Mouse (Mus musculus): ENCODE data around the gene Neu2. TPM values are rescaled to one million over a fixed set of nuclear protein-coding genes. Genes with fewer than 3 reads are reported as not detected.
A peak's percentile ranks its signal among the peaks of the same experiment; 100 is the strongest.

Gene Neu2
- polyA plus RNA-seq, 1 experiment, result 3.7 TPM

DNA sequence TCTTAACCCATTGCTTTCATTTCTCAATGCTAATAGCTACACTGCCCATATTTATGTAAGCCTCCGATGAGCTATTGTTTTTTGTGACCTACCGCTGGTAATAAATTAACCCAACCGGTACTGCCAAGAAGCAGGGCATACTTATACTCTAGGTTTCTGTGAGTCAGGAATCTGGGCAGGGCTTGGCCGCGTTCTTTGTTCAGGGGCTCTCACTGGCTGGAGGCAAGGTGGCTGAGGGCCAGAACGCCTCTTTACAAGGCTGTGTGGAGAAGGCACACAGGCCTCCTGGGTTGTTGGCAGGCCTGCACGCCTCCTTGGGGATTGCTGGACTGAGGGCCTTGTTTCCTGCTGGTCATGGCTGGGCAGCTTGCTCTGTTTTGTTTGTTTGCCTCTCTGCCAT lies 65.1 kb downstream of the Neu2 start:
- no peaks in the 10 kb centered on the region for H3K27me3 ChIP-seq (ENCODE audit: control insufficient read depth, insufficient read depth, low read length)
- WGBS, result 30% methylated on average over 7 of the region's 7 CpGs
- peak; percentile 39 to 50 for DNase-seq
- H3K4me3 ChIP-seq (replicated peaks; ENCODE audit: insufficient read depth, low read depth, low read length), result no peak overlapping the region
- peaks cover 8% of the 10 kb centered on the region for H3K4me1 ChIP-seq (ENCODE audit: control insufficient read depth, insufficient read depth, low read length)
- no peak overlapping the region for H3K27ac ChIP-seq (ENCODE audit: insufficient read depth, low read length)
- no peak for TF ChIP-seq POLR2A (IDR thresholded peaks at IDR 0.05; ENCODE audit: borderline replicate concordance, insufficient read depth, low read length)
- TF ChIP-seq CTCF (IDR thresholded peaks at IDR 0.05; ENCODE audit: borderline replicate concordance, insufficient read depth, low read depth, low read length), result no peak

DNA sequence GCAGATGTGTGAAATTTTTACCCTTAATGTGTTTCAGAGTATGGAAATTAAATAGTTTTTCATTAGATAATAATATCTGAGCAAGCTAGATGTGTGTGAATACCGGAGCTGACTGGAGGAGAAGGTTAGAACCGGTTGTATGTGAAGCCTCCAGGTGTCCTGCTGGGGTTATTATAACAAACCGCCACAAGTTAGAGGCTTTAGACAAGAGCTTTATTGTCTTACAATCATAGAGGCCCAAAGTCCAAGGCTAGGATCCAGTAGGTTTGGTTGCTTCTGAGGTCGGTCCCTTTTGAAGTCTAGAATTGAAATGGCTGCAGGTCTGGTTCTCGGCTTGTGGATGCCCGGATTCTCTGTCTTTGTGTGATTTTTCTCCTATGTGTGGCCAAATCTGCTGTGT lies 69.3 kb downstream of the Neu2 start:
- WGBS, result 86% methylated on average over 6 of the region's 6 CpGs
- Histone ChIP-seq H3K4me3 (replicated peaks; ENCODE audit: insufficient read depth, low read depth, low read length) (no peak overlapping the region), H3K4me1 (ENCODE audit: control insufficient read depth, insufficient read depth, low read length) (peaks cover 10% of the 10 kb centered on the region), H3K27me3 (ENCODE audit: control insufficient read depth, insufficient read depth, low read length) (no peaks in the 10 kb centered on the region), H3K27ac (ENCODE audit: insufficient read depth, low read length) (no peak overlapping the region)
- no peak for DNase-seq
- TF ChIP-seq CTCF (IDR thresholded peaks at IDR 0.05; ENCODE audit: borderline replicate concordance, insufficient read depth, low read depth, low read length) (no peak), POLR2A (IDR thresholded peaks at IDR 0.05; ENCODE audit: borderline replicate concordance, insufficient read depth, low read length) (no peak)

DNA sequence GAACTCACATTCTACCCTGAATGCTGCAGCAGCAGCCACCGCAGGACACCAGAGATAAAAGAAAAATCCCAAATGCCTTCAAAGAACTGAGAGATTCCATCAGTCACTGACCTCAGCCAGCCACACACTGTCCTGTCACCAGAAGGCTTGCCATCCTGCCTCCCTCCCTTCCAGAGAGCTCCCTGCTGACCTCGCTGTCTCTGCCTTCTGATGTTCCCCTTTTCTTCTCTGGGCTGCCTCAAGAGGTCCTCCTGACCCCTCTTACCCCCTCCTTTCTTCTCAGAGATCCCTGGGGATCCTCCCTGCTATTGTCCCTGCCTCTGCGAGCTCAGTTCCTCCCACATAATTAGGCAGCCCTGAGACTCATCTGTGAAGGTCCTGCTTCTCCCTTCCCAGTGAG lies 71.1 kb downstream of the Neu2 start:
- no peak for DNase-seq
- Histone ChIP-seq H3K27ac (ENCODE audit: insufficient read depth, low read length) (no peak overlapping the region), H3K4me1 (ENCODE audit: control insufficient read depth, insufficient read depth, low read length) (0 out of 2 replicates have a peak, but pooled peaks cover 3% of the 10 kb centered on the region), H3K4me3 (replicated peaks; ENCODE audit: insufficient read depth, low read depth, low read length) (no peak overlapping the region), H3K27me3 (ENCODE audit: control insufficient read depth, insufficient read depth, low read length) (no peaks in the 10 kb centered on the region)
- WGBS, result 57% methylated on average over 3 of the region's 3 CpGs
- no peak for TF ChIP-seq POLR2A (IDR thresholded peaks at IDR 0.05; ENCODE audit: borderline replicate concordance, insufficient read depth, low read length)
- no peak for TF ChIP-seq CTCF (IDR thresholded peaks at IDR 0.05; ENCODE audit: borderline replicate concordance, insufficient read depth, low read depth, low read length)

DNA sequence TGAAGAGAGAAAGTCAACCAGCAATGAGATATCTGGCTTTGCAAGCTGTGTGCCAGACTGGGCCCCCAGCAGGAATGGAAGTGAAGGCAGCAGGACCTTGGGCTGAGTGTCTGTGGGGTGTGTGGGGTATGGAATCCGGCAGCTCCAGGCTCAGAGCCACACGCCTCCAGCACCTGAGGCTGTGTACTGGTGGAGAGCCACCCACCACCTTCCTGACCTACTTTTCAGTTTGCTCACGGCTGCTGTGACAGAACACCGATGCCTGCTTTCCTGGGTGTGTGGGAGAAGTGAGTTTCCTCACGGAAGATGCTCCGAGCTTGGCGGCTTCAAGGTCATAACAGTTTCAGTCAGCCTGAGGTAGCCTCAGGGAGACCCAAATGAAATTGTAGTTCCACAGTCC lies 79.5 kb downstream of the Neu2 start:
- Histone ChIP-seq H3K4me1 (ENCODE audit: control insufficient read depth, insufficient read depth, low read length) (peaks cover 19% of the 10 kb centered on the region), H3K27me3 (ENCODE audit: control insufficient read depth, insufficient read depth, low read length) (no peaks in the 10 kb centered on the region), H3K27ac (ENCODE audit: insufficient read depth, low read length) (no peak overlapping the region), H3K4me3 (replicated peaks; ENCODE audit: insufficient read depth, low read depth, low read length) (no peak overlapping the region)
- 34% methylated on average over 7 of the region's 7 CpGs for WGBS
- no peak for TF ChIP-seq POLR2A (IDR thresholded peaks at IDR 0.05; ENCODE audit: borderline replicate concordance, insufficient read depth, low read length)
- TF ChIP-seq CTCF (IDR thresholded peaks at IDR 0.05; ENCODE audit: borderline replicate concordance, insufficient read depth, low read depth, low read length), result no peak
- peak in 1 of 2 experiments; percentile 32 for DNase-seq

DNA sequence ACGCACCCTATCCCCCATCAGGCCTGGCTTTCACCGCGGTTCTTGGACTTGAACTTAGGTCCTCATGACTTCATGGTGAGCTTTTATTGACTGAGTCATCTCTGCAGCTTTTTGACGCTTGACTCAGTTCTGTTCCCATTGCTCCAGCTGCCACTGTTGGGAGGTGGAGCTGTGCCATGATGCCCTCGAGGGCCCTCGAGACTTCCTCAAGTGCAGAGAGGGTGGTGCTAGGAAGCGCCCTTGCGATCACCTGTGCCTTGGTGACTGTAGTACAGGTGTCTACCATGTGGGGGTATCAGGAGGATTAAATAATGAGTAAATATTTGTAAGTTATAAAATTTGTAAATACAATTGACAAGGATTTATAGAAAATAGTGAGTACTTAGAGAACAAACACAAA lies 80.3 kb downstream of the Neu2 start:
- H3K4me3 ChIP-seq (replicated peaks; ENCODE audit: insufficient read depth, low read depth, low read length), result no peak overlapping the region
- no peak for TF ChIP-seq CTCF (IDR thresholded peaks at IDR 0.05; ENCODE audit: borderline replicate concordance, insufficient read depth, low read depth, low read length)
- TF ChIP-seq POLR2A (IDR thresholded peaks at IDR 0.05; ENCODE audit: borderline replicate concordance, insufficient read depth, low read length), result no peak
- peaks cover 26% of the 10 kb centered on the region for H3K4me1 ChIP-seq (ENCODE audit: control insufficient read depth, insufficient read depth, low read length)
- no peak for DNase-seq
- no peaks in the 10 kb centered on the region for H3K27me3 ChIP-seq (ENCODE audit: control insufficient read depth, insufficient read depth, low read length)
- no peak overlapping the region for H3K27ac ChIP-seq (ENCODE audit: insufficient read depth, low read length)
- 86% methylated on average over 8 of the region's 8 CpGs for WGBS

DNA sequence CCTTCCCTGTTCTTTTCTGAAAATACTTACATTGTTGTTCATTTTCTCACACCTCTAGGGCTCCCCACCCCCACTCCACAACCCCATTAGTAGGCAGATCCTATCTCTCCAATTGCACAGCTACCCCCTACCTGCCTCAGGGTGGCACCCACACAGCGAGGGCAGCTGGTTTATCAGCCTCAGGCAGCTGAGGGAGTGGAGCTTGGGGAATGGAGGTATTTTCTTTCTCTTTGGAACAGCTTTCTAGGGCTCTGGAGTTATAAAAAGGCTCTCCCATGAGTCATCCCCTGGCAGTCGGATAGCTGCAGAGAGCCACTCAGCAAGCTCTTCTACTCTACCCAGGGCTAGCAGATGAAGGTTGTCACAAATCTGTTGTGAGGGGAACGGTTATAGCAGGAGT lies 84.6 kb downstream of the Neu2 start:
- DNase-seq, result peak; percentile 49 to 79
- 7% methylated on average over 3 of the region's 3 CpGs for WGBS
- H3K27ac ChIP-seq (ENCODE audit: insufficient read depth, low read length), result peak overlapping the region; percentile 49

DNA sequence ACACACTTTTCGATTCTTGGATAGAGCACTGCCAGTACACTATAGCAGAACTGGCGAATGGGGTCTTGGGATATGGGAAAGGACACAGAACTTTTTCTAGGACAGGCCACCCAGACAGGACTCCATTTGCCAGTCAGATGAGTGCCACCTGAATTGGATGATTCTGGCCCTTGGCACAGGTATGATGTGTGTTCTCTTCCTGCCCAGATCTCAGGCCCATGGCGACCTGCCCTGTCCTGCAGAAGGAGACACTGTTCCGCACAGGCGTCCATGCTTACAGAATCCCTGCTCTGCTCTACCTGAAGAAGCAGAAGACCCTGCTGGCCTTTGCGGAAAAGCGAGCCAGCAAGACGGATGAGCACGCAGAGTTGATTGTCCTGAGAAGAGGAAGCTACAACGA lies 85.0 kb downstream of the Neu2 start:
- Histone ChIP-seq H3K4me1 (ENCODE audit: control insufficient read depth, insufficient read depth, low read length) (peaks cover 30% of the 10 kb centered on the region), H3K4me3 (replicated peaks; ENCODE audit: insufficient read depth, low read depth, low read length) (no peak overlapping the region), H3K27me3 (ENCODE audit: control insufficient read depth, insufficient read depth, low read length) (no peaks in the 10 kb centered on the region), H3K27ac (ENCODE audit: insufficient read depth, low read length) (peak overlapping the region; percentile 49)
- 49% methylated on average over 10 of the region's 10 CpGs for WGBS
- no peak for TF ChIP-seq POLR2A (IDR thresholded peaks at IDR 0.05; ENCODE audit: borderline replicate concordance, insufficient read depth, low read length)
- TF ChIP-seq CTCF (IDR thresholded peaks at IDR 0.05; ENCODE audit: borderline replicate concordance, insufficient read depth, low read depth, low read length), result no peak
- DNase-seq, result peak; percentile 54 to 63

More for the DNA sequence above, 84.6 kb downstream of the Neu2 start:
- Histone ChIP-seq H3K4me3 (replicated peaks; ENCODE audit: insufficient read depth, low read depth, low read length) (no peak overlapping the region), H3K27me3 (ENCODE audit: control insufficient read depth, insufficient read depth, low read length) (no peaks in the 10 kb centered on the region), H3K4me1 (ENCODE audit: control insufficient read depth, insufficient read depth, low read length) (peaks cover 34% of the 10 kb centered on the region)
- no peak for TF ChIP-seq POLR2A (IDR thresholded peaks at IDR 0.05; ENCODE audit: borderline replicate concordance, insufficient read depth, low read length)
- TF ChIP-seq CTCF (IDR thresholded peaks at IDR 0.05; ENCODE audit: borderline replicate concordance, insufficient read depth, low read depth, low read length), result no peak

DNA sequence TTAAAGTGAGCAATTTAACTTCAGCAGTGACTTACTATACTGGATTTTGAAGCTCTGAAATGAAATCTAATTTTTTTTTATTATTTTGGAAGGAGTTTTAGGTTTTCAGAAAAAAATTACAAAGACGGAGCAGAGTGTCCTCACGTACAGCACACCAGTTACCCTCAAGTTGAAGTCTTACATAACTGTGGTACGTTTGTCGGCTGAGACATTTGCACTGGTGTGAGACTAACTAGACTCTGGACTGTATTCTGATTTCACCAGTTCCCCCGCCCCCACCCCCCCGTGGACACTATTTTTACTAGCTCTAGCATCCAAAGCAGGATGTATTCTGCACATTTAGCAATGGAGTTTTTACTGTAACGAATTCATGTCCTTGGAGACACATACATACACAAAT lies 90.8 kb downstream of the Neu2 start:
- Histone ChIP-seq H3K4me1 (ENCODE audit: control insufficient read depth, insufficient read depth, low read length) (peaks cover 13% of the 10 kb centered on the region), H3K4me3 (replicated peaks; ENCODE audit: insufficient read depth, low read depth, low read length) (no peak overlapping the region), H3K27me3 (ENCODE audit: control insufficient read depth, insufficient read depth, low read length) (no peaks in the 10 kb centered on the region), H3K27ac (ENCODE audit: insufficient read depth, low read length) (no peak overlapping the region)
- no peak for DNase-seq
- TF ChIP-seq CTCF (IDR thresholded peaks at IDR 0.05; ENCODE audit: borderline replicate concordance, insufficient read depth, low read depth, low read length) (no peak), POLR2A (IDR thresholded peaks at IDR 0.05; ENCODE audit: borderline replicate concordance, insufficient read depth, low read length) (no peak)
- 81% methylated on average over 7 of the region's 7 CpGs for WGBS
